Mouse (Mus musculus) brain, embryonic 14.5 days (tissue): Measurements from ENCODE around the gene Wwc2.

Experiments
- CTCF ChIP-seq: fragments of 200-500 bp; IDR thresholded peaks from 2 replicates; pipeline ENCODE4 v1.5.1; 2012; ENCODE audit warnings: inconsistent platforms, mild to moderate bottlenecking, moderate library complexity, borderline replicate concordance; ENCODE audit not compliant: insufficient read depth, insufficient read length; ENCODE audit errors: extremely low read depth
- POLR2A ChIP-seq: fragments of 200-500 bp; IDR thresholded peaks from 2 replicates; pipeline ENCODE4 v1.6.1; 2012; ENCODE audit warnings: mild to moderate bottlenecking, inconsistent platforms, borderline replicate concordance; ENCODE audit not compliant: poor library complexity, insufficient read depth, insufficient read length, severe bottlenecking; ENCODE audit errors: extremely low read depth

DNA sequence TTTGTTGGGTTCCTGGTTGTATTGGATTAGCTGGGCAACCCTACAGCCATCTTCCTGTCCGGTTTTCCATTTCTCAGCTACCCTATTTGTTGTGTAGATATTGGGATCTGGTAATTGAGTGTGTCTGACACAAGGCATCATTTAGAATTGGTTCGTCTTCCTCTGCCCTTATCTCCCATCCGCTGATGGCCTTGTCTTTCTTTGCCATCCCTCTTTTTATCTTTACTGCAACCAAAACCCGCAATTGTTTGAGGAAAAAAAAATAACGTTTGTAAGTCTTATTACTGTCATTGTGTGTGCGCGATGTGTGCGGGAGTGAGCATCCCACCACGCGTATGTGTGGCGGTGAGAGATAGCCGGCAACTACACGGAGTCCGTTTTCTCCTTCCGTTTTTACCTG is 18.7 kb upstream of the Wwc2 start:
- TF ChIP-seq CTCF (no peak), POLR2A (no peak)
